Mouse (Mus musculus) embryo, embryonic 10.5 days (tissue): ENCODE measurements around the gene Ifne.
"Not testable (repeated sequence)": the region's sequence is repeated elsewhere in the genome, so short reads cannot be mapped to it uniquely, and the experiment has no call there.

Source experiments
- DNase-seq: peaks from one replicate; pipeline ENCODE4 v3.0.0-alpha.2; 2015; ENCODE audit warnings: low spot score

Gene Ifne

GRCm38 (mm10) chr4:88867926-88868911 lies 11.8 kb downstream of the Ifne start:
- peak; percentile 66 for DNase-seq

GRCm38 (mm10) chr4:88867366-88867925 lies 12.6 kb downstream of the Ifne start:
- DNase-seq = peak; percentile 90

GRCm38 (mm10) chr4:88865011-88865569 lies 14.9 kb downstream of the Ifne start:
- DNase-seq = no peak

- no peak for DNase-seq
Observed at GRCm38 (mm10) chr4:88864599-88864998, 15.4 kb downstream of the Ifne start.

GRCm38 (mm10) chr4:88863309-88863708 lies 16.7 kb downstream of the Ifne start:
- DNase-seq = peak; percentile 51

- DNase-seq = no peak
Observed at GRCm38 (mm10) chr4:88859214-88859613, 20.8 kb downstream of the Ifne start.

GRCm38 (mm10) chr4:88851026-88851763 lies 28.8 kb downstream of the Ifne start:
- no peak for DNase-seq

GRCm38 (mm10) chr4:88849698-88850097 lies 30.3 kb downstream of the Ifne start, which contains the start of gene Ifna1:
Ifna1 (plus strand) TSS chr4:88850087.
- no peak for DNase-seq

- DNase-seq = no peak
Observed at GRCm38 (mm10) chr4:88845334-88845733, 34.7 kb downstream of the Ifne start.

- no peak for DNase-seq
Observed at GRCm38 (mm10) chr4:88841438-88841911, 38.5 kb downstream of the Ifne start, which contains the start of gene Ifna4. Ifna4 (plus strand) TSS chr4:88841861.

GRCm38 (mm10) chr4:88840058-88840457 lies 39.9 kb downstream of the Ifne start:
- DNase-seq = no peak

- DNase-seq = peak; percentile 39
Observed at GRCm38 (mm10) chr4:88838828-88839227, 41.2 kb downstream of the Ifne start.

GRCm38 (mm10) chr4:88835225-88835624 lies 44.8 kb downstream of the Ifne start, which contains the start of gene Ifna5:
Ifna5 (plus strand) TSS chr4:88835525.
- DNase-seq = not testable (repeated sequence)

GRCm38 (mm10) chr4:88830523-88830922 lies 49.5 kb downstream of the Ifne start:
- DNase-seq = peak; percentile 58
